Mouse (Mus musculus) embryonic facial prominence, embryonic 11.5 days (tissue): Measurements from ENCODE around the gene Spint2. TPM values are rescaled to one million over a fixed set of nuclear protein-coding genes. Genes with fewer than 3 reads are reported as not detected.

Experiments
- ATAC-seq: fragments of 200-750 bp; cut with Nextera tagmentation; replicated peaks from 2 replicates; pipeline ENCODE4 v1.8.0; 2017; ENCODE audit warnings: low read depth; ENCODE audit not compliant: insufficient number of reproducible peaks, low FRiP score, low TSS enrichment
- DNase-seq: peaks from one replicate; pipeline ENCODE4 v3.0.0-alpha.2; 2015; ENCODE audit warnings: low spot score
- H3K27ac ChIP-seq: fragments of 300-500 bp; sonication (generic); replicated peaks from 2 replicates; pipeline ENCODE4 v1.5.1; 2014; ENCODE audit warnings: mild to moderate bottlenecking, low read depth, low read length, control low read depth
- H3K27me3 ChIP-seq: fragments of 300-500 bp; sonication (generic); 2 replicates; pipeline ENCODE4 v1.6.1; 2014; ENCODE audit warnings: mild to moderate bottlenecking, low read length, moderate library complexity, mixed read lengths; ENCODE audit not compliant: control insufficient read depth, insufficient read depth
- H3K36me3 ChIP-seq: fragments of 300-500 bp; sonication (generic); replicated peaks from 2 replicates; pipeline ENCODE4 v1.6.1; 2014; ENCODE audit warnings: low read depth, mild to moderate bottlenecking, low read length, moderate library complexity, mixed read lengths; ENCODE audit not compliant: control insufficient read depth, insufficient read depth
- H3K4me1 ChIP-seq: fragments of 300-500 bp; sonication (generic); 2 replicates; pipeline ENCODE4 v1.6.1; 2014; ENCODE audit warnings: low read length, mixed read lengths; ENCODE audit not compliant: control insufficient read depth, insufficient read depth
- H3K4me2 ChIP-seq: fragments of 300-500 bp; sonication (generic); 2 replicates; pipeline ENCODE4 v1.6.1; 2014; ENCODE audit warnings: low read depth, mild to moderate bottlenecking, control low read depth, low read length, moderate library complexity
- H3K4me3 ChIP-seq: fragments of 300-500 bp; sonication (generic); 2 replicates; pipeline ENCODE4 v1.5.1; 2014; ENCODE audit warnings: low read depth, low read length, control low read depth
- H3K9ac ChIP-seq: fragments of 300-500 bp; sonication (generic); replicated peaks from 2 replicates; pipeline ENCODE4 v1.6.1; 2014; ENCODE audit warnings: mild to moderate bottlenecking, control low read depth, low read length
- H3K9me3 ChIP-seq: fragments of 300-500 bp; sonication (generic); replicated peaks from 2 replicates; pipeline ENCODE4 v1.6.1; 2016; ENCODE audit warnings: mild to moderate bottlenecking, low read length, inconsistent platforms, mixed read lengths; ENCODE audit not compliant: control insufficient read depth
- WGBS: fragments of 180-500 bp; shearing (Covaris S2); extraction: QIAGEN DNeasy Blood & Tissue Kit; methylation state at CpG from one replicate; pipeline ENCODE4 v1.1.7; 2014; 5-methylcytosine and 5-hydroxymethylcytosine counted together
- polyA plus RNA-seq: library from polyadenylated mRNA; unstranded; fragments of >200 nt; fragmentation: Nextera tagmentation; extraction: Ambion mirVana; gene quantifications from 2 replicates; pipeline ENCODE4 v1.2.1, GENCODE M21; 2014

The Spint2 gene
- polyA plus RNA-seq, 1 experiment from 2014 or later: 71.4 TPM

GRCm38 (mm10) chr7:29251166-29251565, 30.5 kb downstream of the Spint2 start:
- no peaks in the 10 kb centered on the region for H3K27me3 ChIP-seq
- no peak for DNase-seq
- no peak overlapping the region for H3K4me3 ChIP-seq
- no peaks in the 10 kb centered on the region for H3K4me1 ChIP-seq
- no peak overlapping the region for H3K9ac ChIP-seq
- no peaks in the 10 kb centered on the region for H3K9me3 ChIP-seq
- no peak for ATAC-seq
- no peaks in the 10 kb centered on the region for H3K36me3 ChIP-seq
- WGBS: 85% methylated on average over 3 of the region's 3 CpGs
- no peak overlapping the region for H3K4me2 ChIP-seq
- no peak overlapping the region for H3K27ac ChIP-seq

GRCm38 (mm10) chr7:29248261-29248841, 33.4 kb downstream of the Spint2 start, which contains the start of gene 2200002D01Rik:
2200002D01Rik (minus strand) TSS chr7:29248466.
- H3K4me2 ChIP-seq: peak within 1 kb of the TSS; percentile 45
- H3K4me1 ChIP-seq: no peaks in the 10 kb centered on the region
- WGBS: 4% methylated on average over 20 of the region's 20 CpGs
- no peak within 1 kb of the TSS for H3K27ac ChIP-seq
- no peaks in the 10 kb centered on the region for H3K27me3 ChIP-seq
- DNase-seq: peak; percentile 55
- no peaks in the 10 kb centered on the region for H3K9me3 ChIP-seq
- no peaks in the 10 kb centered on the region; the same call in 1 of the 2 replicates for H3K36me3 ChIP-seq
- H3K9ac ChIP-seq: peak within 1 kb of the TSS; percentile 43
- peak within 1 kb of the TSS; percentile 3; the same call in 1 of the 2 replicates for H3K4me3 ChIP-seq
- peak; percentile 16; the same call in 1 of the 2 replicates for ATAC-seq

GRCm38 (mm10) chr7:29247706-29248105, 34.0 kb downstream of the Spint2 start:
- no peak for DNase-seq
- Histone ChIP-seq H3K27me3 (no peaks in the 10 kb centered on the region), H3K9me3 (no peaks in the 10 kb centered on the region), H3K4me1 (no peaks in the 10 kb centered on the region), H3K27ac (no peak overlapping the region), H3K4me2 (peak overlapping the region; percentile 45), H3K9ac (peak overlapping the region; percentile 43; the same call in 1 of the 2 replicates), H3K36me3 (no peaks in the 10 kb centered on the region; the same call in 1 of the 2 replicates), H3K4me3 (peak overlapping the region; percentile 3; the same call in 1 of the 2 replicates)
- ATAC-seq: no peak
- WGBS: 12% methylated on average over 19 of the region's 19 CpGs

GRCm38 (mm10) chr7:29247314-29247700, 34.4 kb downstream of the Spint2 start:
- Histone ChIP-seq H3K4me3 (peak overlapping the region; percentile 3; the same call in 1 of the 2 replicates), H3K9me3 (no peaks in the 10 kb centered on the region), H3K36me3 (no peaks in the 10 kb centered on the region; the same call in 1 of the 2 replicates), H3K4me1 (no peaks in the 10 kb centered on the region), H3K27ac (no peak overlapping the region), H3K27me3 (no peaks in the 10 kb centered on the region), H3K9ac (no peak overlapping the region), H3K4me2 (peak overlapping the region; percentile 45)
- WGBS: 24% methylated on average over 16 of the region's 16 CpGs
- DNase-seq (peak; percentile 81), ATAC-seq (no peak)

- Histone ChIP-seq H3K4me1 (no peaks in the 10 kb centered on the region), H3K9me3 (no peaks in the 10 kb centered on the region), H3K4me3 (no peak overlapping the region), H3K27ac (no peak overlapping the region), H3K9ac (no peak overlapping the region), H3K4me2 (no peak overlapping the region), H3K36me3 (no peaks in the 10 kb centered on the region; the same call in 1 of the 2 replicates), H3K27me3 (no peaks in the 10 kb centered on the region)
- no peak for DNase-seq
- 88% methylated on average over 21 of the region's 21 CpGs for WGBS
- ATAC-seq: no peak
Measured at GRCm38 (mm10) chr7:29246619-29247313, 34.9 kb downstream of the Spint2 start.

- Histone ChIP-seq H3K27me3 (no peaks in the 10 kb centered on the region), H3K4me3 (no peak overlapping the region)
- no peak for ATAC-seq
Measured at GRCm38 (mm10) chr7:29246015-29246414, 35.7 kb downstream of the Spint2 start.

GRCm38 (mm10) chr7:29244732-29245416, 36.8 kb downstream of the Spint2 start:
- Histone ChIP-seq H3K4me1 (no peaks in the 10 kb centered on the region), H3K9me3 (no peaks in the 10 kb centered on the region), H3K9ac (no peak overlapping the region), H3K27ac (no peak overlapping the region), H3K27me3 (no peaks in the 10 kb centered on the region), H3K36me3 (no peaks in the 10 kb centered on the region; the same call in 1 of the 2 replicates), H3K4me3 (no peak overlapping the region), H3K4me2 (no peak overlapping the region)
- ATAC-seq: no peak
- WGBS: 81% methylated on average over 7 of the region's 7 CpGs
- DNase-seq: no peak

More at GRCm38 (mm10) chr7:29246015-29246414, 35.7 kb downstream of the Spint2 start:
- Histone ChIP-seq H3K9ac (no peak overlapping the region), H3K4me2 (no peak overlapping the region), H3K4me1 (no peaks in the 10 kb centered on the region), H3K9me3 (no peaks in the 10 kb centered on the region), H3K27ac (no peak overlapping the region), H3K36me3 (no peaks in the 10 kb centered on the region; the same call in 1 of the 2 replicates)
- WGBS: 91% methylated on average over 5 of the region's 5 CpGs
- DNase-seq: no peak
